Comparison of ENCODE assay signal across 26 mouse cellular contexts in the genomic region with DNA sequence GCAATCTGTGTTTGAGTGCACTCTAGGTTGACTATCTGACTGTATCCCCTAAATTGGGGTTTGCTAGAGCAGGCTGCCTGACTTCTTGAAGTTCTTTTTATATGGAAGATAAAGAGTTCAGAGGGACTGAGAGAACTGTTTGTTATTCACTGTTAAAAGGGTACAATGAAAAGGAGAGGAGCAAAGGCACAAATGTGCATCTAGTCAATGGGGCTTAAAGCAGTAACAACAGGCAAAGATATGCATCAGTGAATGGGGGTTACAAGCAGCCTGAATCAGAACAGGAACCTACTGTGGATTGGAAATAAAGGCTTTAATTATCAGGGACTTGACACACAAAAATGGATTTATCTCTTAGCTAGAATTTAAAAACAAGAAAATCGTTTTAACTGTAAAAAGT.
"Had no signal": no experiment of that assay in that cellular context is flagged by ENCODE, and none has a peak within 500 bp of the region (broad histone marks: within the 10 kb centered on the region; RNA-seq: fewer than 3 reads in every experiment).

No protein-coding gene starts in this region.

- ATAC-seq: hindbrain, embryonic 16.5 days; intestine, embryonic 16.5 days; liver, embryonic 12.5 days had no signal

- H3K4me3 ChIP-seq: heart, adult 2 months; heart, embryonic 12.5 days; hindbrain, embryonic 10.5 days; hindbrain, embryonic 12.5 days; kidney, embryonic 15.5 days; limb, embryonic 13.5 days; limb, embryonic 15.5 days; liver, embryonic 12.5 days had no signal

- H3K27me3 ChIP-seq: heart, embryonic 12.5 days; hindbrain, embryonic 12.5 days; kidney, embryonic 15.5 days; limb, embryonic 13.5 days; limb, embryonic 15.5 days; liver, embryonic 12.5 days had no signal

- DNase-seq: gastrocnemius, postnatal 10 days; gastrocnemius, postnatal 25 days; heart, adult 2 months; heart, postnatal 10 days; heart, postnatal 4 days; kidney, adult 11 months; kidney, adult 2 months; kidney, adult 9 months; kidney, postnatal 14 days; kidney, postnatal 36 days; layer of hippocampus, adult 9-11 months; layer of hippocampus, postnatal 36 days; left cerebral cortex, postnatal 4 days; lung, adult 18-20 months had no signal

- H3K36me3 ChIP-seq: heart, embryonic 12.5 days; hindbrain, embryonic 10.5 days; hindbrain, embryonic 12.5 days; kidney, embryonic 15.5 days; limb, embryonic 13.5 days; limb, embryonic 15.5 days; liver, embryonic 12.5 days had no signal

- H3K27ac ChIP-seq: heart, adult 2 months; hindbrain, embryonic 10.5 days; hindbrain, embryonic 12.5 days; hindbrain, embryonic 14.5 days; kidney, embryonic 15.5 days; kidney, postnatal 0 days; limb, embryonic 13.5 days; limb, embryonic 15.5 days; liver, embryonic 12.5 days; liver, embryonic 14.5 days had no signal

- H3K9me3 ChIP-seq: heart, embryonic 12.5 days; hindbrain, embryonic 10.5 days; hindbrain, embryonic 12.5 days; kidney, embryonic 15.5 days; limb, embryonic 13.5 days; limb, embryonic 15.5 days; liver, embryonic 12.5 days had no signal

- H3K9ac ChIP-seq: heart, embryonic 12.5 days; hindbrain, embryonic 12.5 days; hindbrain, embryonic 14.5 days; kidney, embryonic 15.5 days; limb, embryonic 13.5 days; limb, embryonic 15.5 days; liver, embryonic 12.5 days; liver, embryonic 14.5 days had no signal

- H3K4me1 ChIP-seq: heart, embryonic 12.5 days; hindbrain, embryonic 10.5 days; hindbrain, embryonic 12.5 days; kidney, embryonic 15.5 days; limb, embryonic 13.5 days; limb, embryonic 15.5 days; liver, embryonic 12.5 days had no signal
